Mouse (Mus musculus) brain, embryonic 14.5 days (tissue): ENCODE measurements around the gene Myadml2.

ENCODE experiments used
- CTCF ChIP-seq: fragments of 200-500 bp; IDR thresholded peaks from 2 replicates; pipeline ENCODE4 v1.5.1; 2012; ENCODE audit warnings: inconsistent platforms, mild to moderate bottlenecking, moderate library complexity, borderline replicate concordance; ENCODE audit not compliant: insufficient read depth, insufficient read length; ENCODE audit errors: extremely low read depth
- POLR2A ChIP-seq: fragments of 200-500 bp; IDR thresholded peaks from 2 replicates; pipeline ENCODE4 v1.6.1; 2012; ENCODE audit warnings: mild to moderate bottlenecking, inconsistent platforms, borderline replicate concordance; ENCODE audit not compliant: poor library complexity, insufficient read depth, insufficient read length, severe bottlenecking; ENCODE audit errors: extremely low read depth

- TF ChIP-seq CTCF (no peak), POLR2A (no peak)
Observed at GRCm38 (mm10) chr11:120682683-120683082, 34.7 kb upstream of the Myadml2 start.
